Mouse (Mus musculus): Measurements from ENCODE around the gene Scp2.
"Not testable (repeated sequence)": the region's sequence is repeated elsewhere in the genome, so short reads cannot be mapped to it uniquely, and the experiment has no call there.

Scp2 gene

DNA sequence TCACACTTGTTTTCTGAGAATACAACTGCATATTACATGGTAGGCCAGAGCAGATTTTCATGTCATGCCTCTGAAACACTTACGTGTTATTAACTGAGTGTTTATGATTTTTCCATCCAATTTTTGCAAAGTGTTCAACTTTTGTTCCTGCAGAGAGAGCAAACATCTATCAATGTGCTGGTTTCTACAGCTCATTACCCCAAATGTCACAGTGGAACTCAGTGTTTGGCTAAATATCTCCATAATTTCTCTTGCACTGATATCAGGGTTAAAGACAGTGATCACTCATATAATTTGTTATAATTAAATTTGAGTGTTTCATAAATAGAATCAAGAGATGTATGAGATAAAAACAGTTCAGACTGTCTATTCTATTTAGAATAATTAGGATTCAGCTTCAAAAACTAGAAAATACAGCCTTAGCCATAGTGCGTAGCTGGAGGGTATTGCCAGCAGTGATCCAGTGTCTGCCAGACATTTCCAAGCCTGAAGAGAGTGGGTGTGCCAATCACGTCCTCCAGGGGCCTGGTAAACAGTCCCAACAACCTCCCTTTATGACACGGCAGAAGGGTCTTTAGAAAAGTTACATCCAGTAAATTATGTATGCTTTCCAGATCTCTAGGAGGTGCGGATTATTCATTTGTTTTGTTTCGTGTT is 51.9 kb downstream of the Scp2 start:
- DNase-seq: no peak

GRCm38 (mm10) chr4:108083993-108084392 is 60.8 kb downstream of the Scp2 start:
- no peak for DNase-seq

- DNase-seq: peak in 1 of 2 experiments; percentile 63
Observed at GRCm38 (mm10) chr4:108083032-108083735, 61.6 kb downstream of the Scp2 start.

- no peak for DNase-seq
Observed at GRCm38 (mm10) chr4:108082401-108082806, 62.4 kb downstream of the Scp2 start.

DNA sequence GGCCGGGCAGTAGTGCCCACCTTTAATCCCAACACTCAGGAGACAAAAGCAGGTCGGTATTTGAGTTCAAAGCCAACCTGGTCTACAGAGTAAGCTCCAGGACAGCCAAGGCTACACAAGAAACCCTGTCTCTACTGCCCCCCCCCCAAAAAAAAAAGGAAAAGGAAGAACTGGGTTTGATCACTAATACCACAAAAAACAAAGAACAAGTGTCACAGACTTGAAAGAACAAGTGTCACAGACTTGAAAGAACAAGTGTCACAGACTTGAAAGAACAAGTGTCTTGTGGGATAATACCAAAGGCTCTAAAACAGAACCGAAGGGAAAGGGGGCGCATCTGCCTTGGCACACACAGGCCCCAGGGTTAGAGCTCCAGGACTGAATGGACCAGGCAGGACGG is 63.9 kb downstream of the Scp2 start:
- no peak for DNase-seq

- DNase-seq: no peak
Observed at GRCm38 (mm10) chr4:108079762-108080161, 65.0 kb downstream of the Scp2 start.

- DNase-seq: not testable (repeated sequence)
Observed at GRCm38 (mm10) chr4:108079191-108079590, 65.6 kb downstream of the Scp2 start.

- no peak for DNase-seq
Observed at GRCm38 (mm10) chr4:108077224-108077955, 67.4 kb downstream of the Scp2 start.

DNA sequence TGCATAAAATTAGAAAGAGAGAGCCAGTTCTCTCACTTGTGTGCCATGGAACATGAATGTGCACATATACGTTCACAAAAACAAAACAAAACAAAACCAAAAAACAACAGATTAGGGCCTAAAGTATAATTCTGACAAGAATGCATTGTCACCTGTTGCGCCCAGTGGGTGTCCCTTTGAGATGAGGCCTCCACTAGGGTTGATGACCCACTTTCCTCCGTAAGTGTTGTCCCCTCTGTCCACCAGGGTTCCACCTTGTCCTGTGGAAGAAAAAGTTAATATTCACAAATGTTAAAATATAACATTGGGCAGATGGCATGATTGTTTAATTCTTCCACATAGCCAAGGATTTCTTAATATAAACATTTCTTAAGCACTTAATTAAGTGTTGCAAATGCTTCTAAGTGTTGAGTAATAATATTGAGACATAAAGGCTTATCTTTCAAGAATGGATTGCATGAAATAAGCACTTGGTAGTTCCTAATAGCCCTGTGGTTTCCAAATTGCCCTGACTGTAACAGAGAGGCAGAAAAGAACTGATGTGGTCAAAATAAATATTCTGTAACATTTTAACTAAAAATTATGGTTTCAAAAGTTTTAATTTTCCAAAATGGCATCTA is 70.5 kb downstream of the Scp2 start:
- DNase-seq: no peak

GRCm38 (mm10) chr4:108072086-108072485 is 72.7 kb downstream of the Scp2 start:
- DNase-seq: peak; percentile 56 to 62

- peak; percentile 95 to 97 for DNase-seq
Observed at GRCm38 (mm10) chr4:108071235-108071901, 73.4 kb downstream of the Scp2 start.

DNA sequence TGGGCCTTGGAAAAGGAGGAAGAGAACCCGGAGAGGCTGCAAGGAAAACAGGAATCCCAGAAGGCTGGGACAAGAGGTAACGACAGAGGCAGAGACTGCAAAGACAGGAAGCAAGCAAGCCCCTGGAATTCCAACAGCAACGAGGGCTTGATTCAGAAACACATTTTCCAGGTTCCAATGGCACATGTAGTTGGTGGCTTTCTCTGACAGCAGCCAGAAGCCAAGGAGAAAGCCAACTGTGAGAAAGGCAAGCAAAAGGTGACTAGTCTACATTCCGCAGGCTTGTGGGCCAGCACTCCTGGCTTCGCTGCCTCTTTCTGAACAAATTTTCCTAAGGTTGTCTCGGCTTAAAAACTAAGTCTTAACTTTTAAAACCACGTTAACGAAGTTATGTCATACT is 74.1 kb downstream of the Scp2 start:
- no peak for DNase-seq

GRCm38 (mm10) chr4:108070286-108070685 is 74.5 kb downstream of the Scp2 start:
- peak in 1 of 2 experiments; percentile 36 for DNase-seq

DNA sequence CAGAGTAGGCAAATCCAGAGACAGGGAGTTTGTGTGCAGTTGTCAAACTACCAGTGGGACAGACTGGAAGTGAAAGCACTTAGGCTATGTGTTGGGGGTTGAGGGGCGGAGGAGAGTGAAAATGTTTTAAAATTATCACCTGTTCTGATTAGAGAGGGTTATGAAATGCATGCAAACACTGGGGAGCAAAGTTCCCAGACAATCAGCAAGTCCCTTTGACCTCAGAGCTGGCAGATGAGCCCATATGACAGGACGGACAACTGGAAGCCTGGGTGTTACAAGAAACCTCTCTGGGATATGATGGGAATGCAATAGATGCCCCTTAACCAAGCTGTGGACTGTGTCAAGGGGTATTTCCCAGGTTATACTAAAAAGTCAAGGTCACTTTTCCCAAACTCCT is 76.7 kb downstream of the Scp2 start:
- peak; percentile 59 to 62 for DNase-seq

- DNase-seq: no peak
Observed at GRCm38 (mm10) chr4:108067261-108067660, 77.5 kb downstream of the Scp2 start.

- DNase-seq: peak; percentile 76 to 87
Observed at GRCm38 (mm10) chr4:108066569-108066968, 78.2 kb downstream of the Scp2 start.

GRCm38 (mm10) chr4:108065176-108065844 is 79.5 kb downstream of the Scp2 start:
- no peak for DNase-seq

- DNase-seq: peak; percentile 37 to 49
Observed at GRCm38 (mm10) chr4:108063616-108064015, 81.2 kb downstream of the Scp2 start.

DNA sequence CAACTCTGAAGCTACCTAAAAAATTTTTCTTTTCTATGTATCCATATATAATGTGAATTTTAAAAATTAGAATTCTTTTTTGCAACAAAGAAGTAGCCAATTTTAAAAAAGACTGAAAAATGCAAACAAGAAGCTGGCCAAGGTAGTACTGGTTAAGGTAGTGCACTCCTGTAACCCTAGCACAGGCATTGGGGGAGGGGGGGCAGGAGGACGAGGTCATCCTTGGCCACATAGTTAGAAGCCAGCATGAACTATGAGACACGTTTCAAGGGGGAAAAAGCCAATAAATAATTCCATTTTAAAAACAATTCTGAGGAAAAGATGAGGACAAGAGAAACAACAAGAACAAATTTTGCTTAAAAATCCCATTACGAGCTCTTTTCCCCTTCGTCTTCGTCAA is 82.3 kb downstream of the Scp2 start:
- DNase-seq: no peak

DNA sequence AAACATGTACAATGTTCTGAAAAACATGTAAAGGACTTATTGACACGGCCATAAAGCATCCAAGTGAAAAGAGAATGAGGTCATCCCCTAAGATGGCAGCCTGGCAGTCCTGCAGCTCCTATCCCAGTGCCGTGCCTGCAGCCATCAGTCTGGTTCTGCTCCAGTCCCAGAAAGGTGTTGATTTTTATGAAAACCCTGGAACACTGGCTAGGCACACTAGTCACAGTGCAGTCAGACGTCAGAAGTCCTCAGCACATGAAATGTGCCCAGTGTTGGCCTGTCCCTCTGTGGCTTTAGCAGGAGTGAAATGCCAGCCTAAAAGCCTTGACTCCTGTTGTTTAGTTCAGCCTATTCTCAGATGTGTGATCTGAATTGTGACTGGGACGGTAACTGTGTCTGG is 84.0 kb downstream of the Scp2 start:
- no peak for DNase-seq

DNA sequence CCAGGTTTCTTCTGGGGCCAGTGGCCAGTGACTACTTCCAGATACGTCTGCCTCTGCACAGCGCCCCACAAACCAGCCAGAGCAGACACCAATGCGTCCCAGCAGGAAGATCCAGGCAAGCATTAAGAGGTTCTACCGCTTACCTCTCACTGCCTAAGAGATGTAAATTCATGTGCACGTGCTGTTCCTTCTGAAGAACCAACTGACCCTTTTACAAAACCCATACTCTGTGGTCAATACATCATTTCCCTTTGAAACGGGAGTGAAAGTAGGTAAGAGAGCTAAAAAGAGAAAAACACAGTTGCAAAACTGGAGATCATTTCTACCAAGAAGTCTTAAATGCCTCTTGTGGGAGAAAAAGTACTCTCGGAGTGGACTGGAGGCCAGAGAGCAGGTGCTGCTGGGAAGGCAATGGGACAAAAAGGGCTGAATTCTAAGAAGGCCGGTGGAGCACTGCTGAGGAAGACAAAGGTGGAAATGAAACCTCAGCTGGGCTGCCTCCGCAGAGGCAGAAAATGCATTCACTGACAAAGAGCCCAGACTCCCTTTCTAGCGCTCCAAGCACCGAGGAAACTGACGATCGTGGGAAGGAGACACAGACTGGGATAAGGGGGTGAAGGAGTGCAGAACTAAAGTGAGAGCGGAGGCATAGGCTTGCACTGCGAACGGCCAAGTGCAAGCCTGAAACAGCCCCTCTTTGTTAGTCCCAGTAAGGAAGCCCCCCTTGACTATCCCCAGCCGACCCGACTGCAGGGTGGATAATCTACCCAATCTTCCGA is 85.0 kb downstream of the Scp2 start:
- DNase-seq: no peak

All from kidney, adult 8-10 months (tissue).